Mouse (Mus musculus) embryonic stem cell, embryonic (primary cell): Measurements from ENCODE around the gene Arl15.

ENCODE experiments used
- CTCF ChIA-PET, 4 experiments: fragments of 300-600 bp in 2 of 4; fragments of 350-600 bp in 2 of 4; sonication (Branson Sonifier 250); formaldehyde crosslinking; loops; one replicate each; lab custom pipeline; 2022; ENCODE audit warnings: inconsistent platforms in 2 of 4; lab: Charles Lee
- POLR2A ChIA-PET, 4 experiments: fragments of 300-600 bp in 2 of 4; fragments of 350-600 bp in 2 of 4; sonication (Branson Sonifier 250); formaldehyde crosslinking; loops; one replicate each; lab custom pipeline; 2022; ENCODE audit warnings: antibody characterized with exemption in 4 of 4, inconsistent platforms in 1 of 4; lab: Charles Lee

The Arl15 gene

GRCm38 (mm10) chr13:114124991-114125390, 330.7 kb downstream of the Arl15 start:
- POLR2A ChIA-PET, result interaction anchor here in 3 of 4 experiments (0.6 to 1.2 kb wide), 5 partner anchors 33 to 1687 kb away, joined by 3 read pairs; no protein-coding TSS in a partner anchor
- CTCF ChIA-PET, result no interaction called here

GRCm38 (mm10) chr13:114128366-114128765, 334.1 kb downstream of the Arl15 start:
- POLR2A ChIA-PET, result interaction anchor here in 1 of 4 experiments (0.5 to 1.0 kb wide), 2 partner anchors 9 to 18 kb away, joined by 3 to 6 read pairs; no protein-coding TSS in a partner anchor
- CTCF ChIA-PET, result no interaction called here

- POLR2A ChIA-PET, result interaction anchor here in 1 of 4 experiments (0.9 kb wide), 1 partner anchor 333 kb away, joined by 6 read pairs; no protein-coding TSS in a partner anchor
- CTCF ChIA-PET, result no interaction called here
Measured at GRCm38 (mm10) chr13:114129986-114130385, 335.7 kb downstream of the Arl15 start.

GRCm38 (mm10) chr13:114130566-114131319, 336.4 kb downstream of the Arl15 start:
- POLR2A ChIA-PET, result interaction anchor here in 2 of 4 experiments (0.6 to 0.9 kb wide), 2 partner anchors 206 to 332 kb away, joined by 4 to 6 read pairs; no protein-coding TSS in a partner anchor
- CTCF ChIA-PET, result no interaction called here

- POLR2A ChIA-PET, result no interaction called here
- CTCF ChIA-PET, result interaction anchor here in 1 of 4 experiments (0.6 kb wide), 1 partner anchor 934 kb away, joined by 3 read pairs; no protein-coding TSS in a partner anchor
Measured at GRCm38 (mm10) chr13:114138921-114139320, 344.6 kb downstream of the Arl15 start.

GRCm38 (mm10) chr13:114139570-114139969, 345.3 kb downstream of the Arl15 start:
- CTCF ChIA-PET, result interaction anchor here in 2 of 4 experiments (0.6 kb wide), 2 partner anchors 14 to 933 kb away, joined by 3 read pairs; no protein-coding TSS in a partner anchor
- POLR2A ChIA-PET, result interaction anchor here in 1 of 4 experiments (0.6 to 1.2 kb wide), 4 partner anchors 9 to 117 kb away, joined by 3 to 4 read pairs (median 4); no protein-coding TSS in a partner anchor

GRCm38 (mm10) chr13:114142826-114143225, 348.5 kb downstream of the Arl15 start:
- ChIA-PET CTCF (interaction anchor here in 2 of 4 experiments (0.5 to 0.6 kb wide), 2 partner anchors 93 to 695 kb away, joined by 3 read pairs; no protein-coding TSS in a partner anchor), POLR2A (no interaction called here)

- POLR2A ChIA-PET, result interaction anchor here in 1 of 4 experiments (0.6 kb wide), 1 partner anchor 315 kb away, joined by 3 read pairs; no protein-coding TSS in a partner anchor
- CTCF ChIA-PET, result interaction anchor here in 2 of 4 experiments (0.5 to 0.6 kb wide), 2 partner anchors 93 to 695 kb away, joined by 3 read pairs; no protein-coding TSS in a partner anchor
Measured at GRCm38 (mm10) chr13:114143247-114143646, 348.9 kb downstream of the Arl15 start.

GRCm38 (mm10) chr13:114144052-114145046, 350.0 kb downstream of the Arl15 start:
- ChIA-PET POLR2A (interaction anchor here in 2 of 4 experiments (0.5 kb wide), 2 partner anchors 85 to 1781 kb away, joined by 3 to 4 read pairs; no protein-coding TSS in a partner anchor), CTCF (no interaction called here)

- ChIA-PET CTCF (no interaction called here), POLR2A (interaction anchor here in 1 of 4 experiments (0.5 kb wide), 1 partner anchor 86 kb away, joined by 4 read pairs; no protein-coding TSS in a partner anchor)
Measured at GRCm38 (mm10) chr13:114145249-114145648, 350.9 kb downstream of the Arl15 start.

- CTCF ChIA-PET, result interaction anchor here in 1 of 4 experiments (0.6 kb wide), 1 partner anchor 315 kb away, joined by 5 read pairs; no protein-coding TSS in a partner anchor
- POLR2A ChIA-PET, result interaction anchor here in 1 of 4 experiments (1.2 to 1.7 kb wide), 2 partner anchors 8 to 37 kb away, joined by 4 read pairs; no protein-coding TSS in a partner anchor
Measured at GRCm38 (mm10) chr13:114150856-114151697, 356.8 kb downstream of the Arl15 start.

GRCm38 (mm10) chr13:114151698-114152069, 357.4 kb downstream of the Arl15 start:
- ChIA-PET POLR2A (interaction anchor here in 1 of 4 experiments (1.7 kb wide), 2 partner anchors 8 to 19 kb away, joined by 4 to 5 read pairs; no protein-coding TSS in a partner anchor), CTCF (no interaction called here)

GRCm38 (mm10) chr13:114156689-114157088, 362.4 kb downstream of the Arl15 start:
- POLR2A ChIA-PET, result interaction anchor here in 1 of 4 experiments (0.7 kb wide), 1 partner anchor 116 kb away, joined by 4 read pairs; no protein-coding TSS in a partner anchor
- CTCF ChIA-PET, result no interaction called here

- POLR2A ChIA-PET, result interaction anchor here in 2 of 4 experiments (0.6 to 2.1 kb wide), 6 partner anchors 7 to 262 kb away, joined by 3 to 4 read pairs (median 3); no protein-coding TSS in a partner anchor
- CTCF ChIA-PET, result interaction anchor here in 1 of 4 experiments (1.2 kb wide), 1 partner anchor 47 kb away, joined by 3 read pairs; no protein-coding TSS in a partner anchor
Measured at GRCm38 (mm10) chr13:114158111-114158730, 363.9 kb downstream of the Arl15 start.

- CTCF ChIA-PET, result no interaction called here
- POLR2A ChIA-PET, result interaction anchor here in 1 of 4 experiments (2.1 kb wide), 1 partner anchor 9 kb away, joined by 4 read pairs; no protein-coding TSS in a partner anchor
Measured at GRCm38 (mm10) chr13:114159634-114160391, 365.5 kb downstream of the Arl15 start.

- CTCF ChIA-PET, result interaction anchor here in 1 of 4 experiments (0.6 kb wide), 1 partner anchor 70 kb away, joined by 3 read pairs; no protein-coding TSS in a partner anchor
Measured at GRCm38 (mm10) chr13:114162753-114163152, 368.4 kb downstream of the Arl15 start.

More at GRCm38 (mm10) chr13:114162753-114163152, 368.4 kb downstream of the Arl15 start:
- POLR2A ChIA-PET, result no interaction called here
